Mouse (Mus musculus) liver, embryonic 15.5 days (tissue): ENCODE results near the gene Vwa3b. TPM values are rescaled to one million over a fixed set of nuclear protein-coding genes. Genes with fewer than 3 reads are reported as not detected.

Source experiments
- ATAC-seq: fragments of 200-750 bp; cut with Nextera tagmentation; 2 replicates; pipeline ENCODE4 v1.8.0; 2017; ENCODE audit warnings: moderate number of reproducible peaks, mild to moderate bottlenecking, moderate library complexity; ENCODE audit not compliant: insufficient read depth
- H3K27ac ChIP-seq: fragments of 300-500 bp; sonication (generic); replicated peaks from 2 replicates; pipeline ENCODE4 v1.5.1; 2015; ENCODE audit warnings: mild to moderate bottlenecking, inconsistent platforms
- H3K27me3 ChIP-seq: fragments of 300-500 bp; sonication (generic); 2 replicates; pipeline ENCODE4 v1.6.1; 2015; ENCODE audit warnings: mild to moderate bottlenecking, inconsistent platforms
- H3K36me3 ChIP-seq: fragments of 300-500 bp; sonication (generic); replicated peaks from 2 replicates; pipeline ENCODE4 v1.6.1; 2015; ENCODE audit warnings: moderate library complexity, mild to moderate bottlenecking, inconsistent platforms
- H3K4me1 ChIP-seq: fragments of 300-500 bp; sonication (generic); replicated peaks from 2 replicates; pipeline ENCODE4 v1.6.1; 2015; ENCODE audit warnings: inconsistent platforms
- H3K4me2 ChIP-seq: fragments of 300-500 bp; sonication (generic); 2 replicates; pipeline ENCODE4 v1.6.1; 2015; ENCODE audit warnings: moderate library complexity, mild to moderate bottlenecking, inconsistent platforms
- H3K4me3 ChIP-seq: fragments of 300-500 bp; sonication (generic); replicated peaks from 2 replicates; pipeline ENCODE4 v1.5.1; 2015; ENCODE audit warnings: mild to moderate bottlenecking, inconsistent platforms
- H3K9ac ChIP-seq: fragments of 300-500 bp; sonication (generic); 2 replicates; pipeline ENCODE4 v1.6.1; 2015; ENCODE audit warnings: moderate library complexity, mild to moderate bottlenecking, inconsistent platforms
- H3K9me3 ChIP-seq: fragments of 300-500 bp; sonication (generic); replicated peaks from 2 replicates; pipeline ENCODE4 v1.6.1; 2016; ENCODE audit warnings: inconsistent platforms
- WGBS: fragments of 180-500 bp; shearing (Covaris S2); methylation state at CpG from one replicate; pipeline ENCODE4 v1.1.7; 2015; ENCODE audit warnings: mixed read lengths; ENCODE audit not compliant: insufficient replicate concordance; 5-methylcytosine and 5-hydroxymethylcytosine counted together
- polyA plus RNA-seq: library from polyadenylated mRNA; unstranded; fragments of >200 nt; fragmentation: Nextera tagmentation; extraction: Ambion mirVana; gene quantifications from 2 replicates; pipeline ENCODE4 v1.2.1, GENCODE M21; 2015

Vwa3b gene
- polyA plus RNA-seq, result not detected in 2 replicates

DNA sequence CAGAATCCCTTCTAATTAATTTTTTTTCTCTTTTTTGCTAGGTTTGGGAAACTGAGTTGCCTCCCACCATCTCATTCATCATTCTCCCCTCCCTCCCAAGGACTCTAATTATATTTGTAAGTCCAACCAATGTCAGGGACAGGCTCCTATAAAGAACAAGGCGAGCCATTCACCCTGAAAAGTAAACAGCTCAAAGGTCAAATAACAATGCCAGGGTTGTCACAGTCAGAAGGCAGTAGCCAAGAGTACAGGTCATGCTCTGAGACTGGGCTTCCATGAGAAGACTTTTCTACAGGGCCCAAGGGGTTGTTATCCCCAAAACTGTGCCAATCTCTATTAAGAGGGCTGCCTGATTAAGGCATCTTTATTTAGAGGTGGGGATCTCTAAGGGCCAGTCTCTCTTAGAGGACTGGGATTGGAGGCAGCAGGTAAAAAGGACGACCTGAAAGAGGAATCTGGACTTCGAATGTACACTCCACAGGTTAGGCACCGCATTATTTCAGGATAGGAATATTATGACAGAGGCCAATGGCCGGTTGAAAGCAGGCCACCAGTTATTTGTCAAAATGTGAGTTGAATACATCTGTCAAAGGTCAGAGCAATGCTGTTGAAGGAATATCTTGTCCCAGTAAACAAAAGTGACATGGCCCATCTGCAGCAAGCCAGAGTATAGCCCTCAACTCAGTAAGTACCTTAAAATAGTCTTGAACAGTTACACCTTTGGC lies at the start of gene Vwa3b:
TSS of gene Vwa3b (plus strand) at position 635 of the 725 bp plus-strand sequence.
- Histone ChIP-seq H3K27me3 (peaks cover 46% of the 10 kb centered on the region), H3K27ac (no peak within 1 kb of the TSS), H3K9ac (no peak within 1 kb of the TSS), H3K4me3 (no peak within 1 kb of the TSS), H3K36me3 (no peaks in the 10 kb centered on the region), H3K4me2 (no peak within 1 kb of the TSS), H3K9me3 (no peaks in the 10 kb centered on the region), H3K4me1 (peaks cover 6% of the 10 kb centered on the region; the same call in 1 of the 2 replicates)
- peak; percentile 44; the same call in 1 of the 2 replicates for ATAC-seq
- 47% methylated on average over 5 of the region's 5 CpGs for WGBS

DNA sequence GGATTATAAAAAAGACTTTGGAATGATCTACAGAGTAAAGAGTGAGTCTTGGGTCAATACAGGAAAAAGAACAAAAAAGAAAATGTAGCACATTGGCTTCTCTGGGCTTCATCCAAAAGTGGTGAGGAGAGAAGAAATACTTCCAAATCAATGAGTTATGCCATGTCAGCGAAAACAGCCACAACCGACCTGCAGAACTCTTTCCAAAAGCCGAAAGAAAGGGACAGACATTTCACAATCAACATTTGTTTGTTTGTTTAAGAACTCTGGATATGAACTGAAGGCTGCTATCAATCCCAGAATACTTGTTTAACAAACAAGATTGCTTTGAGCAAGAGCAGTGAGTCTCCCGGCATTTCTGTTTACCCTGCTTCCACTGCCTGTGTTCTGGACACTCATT lies 49.6 kb upstream of the Vwa3b start:
- H3K27me3 ChIP-seq, result no peaks in the 10 kb centered on the region
- H3K27ac ChIP-seq, result no peak overlapping the region
- ATAC-seq, result no peak
- no peak overlapping the region for H3K9ac ChIP-seq
- H3K4me3 ChIP-seq, result no peak overlapping the region
- no peaks in the 10 kb centered on the region for H3K36me3 ChIP-seq
- 64% methylated on average over 4 of the region's 4 CpGs for WGBS
- H3K9me3 ChIP-seq, result no peaks in the 10 kb centered on the region
- H3K4me1 ChIP-seq, result no peaks in the 10 kb centered on the region
- no peak overlapping the region for H3K4me2 ChIP-seq

DNA sequence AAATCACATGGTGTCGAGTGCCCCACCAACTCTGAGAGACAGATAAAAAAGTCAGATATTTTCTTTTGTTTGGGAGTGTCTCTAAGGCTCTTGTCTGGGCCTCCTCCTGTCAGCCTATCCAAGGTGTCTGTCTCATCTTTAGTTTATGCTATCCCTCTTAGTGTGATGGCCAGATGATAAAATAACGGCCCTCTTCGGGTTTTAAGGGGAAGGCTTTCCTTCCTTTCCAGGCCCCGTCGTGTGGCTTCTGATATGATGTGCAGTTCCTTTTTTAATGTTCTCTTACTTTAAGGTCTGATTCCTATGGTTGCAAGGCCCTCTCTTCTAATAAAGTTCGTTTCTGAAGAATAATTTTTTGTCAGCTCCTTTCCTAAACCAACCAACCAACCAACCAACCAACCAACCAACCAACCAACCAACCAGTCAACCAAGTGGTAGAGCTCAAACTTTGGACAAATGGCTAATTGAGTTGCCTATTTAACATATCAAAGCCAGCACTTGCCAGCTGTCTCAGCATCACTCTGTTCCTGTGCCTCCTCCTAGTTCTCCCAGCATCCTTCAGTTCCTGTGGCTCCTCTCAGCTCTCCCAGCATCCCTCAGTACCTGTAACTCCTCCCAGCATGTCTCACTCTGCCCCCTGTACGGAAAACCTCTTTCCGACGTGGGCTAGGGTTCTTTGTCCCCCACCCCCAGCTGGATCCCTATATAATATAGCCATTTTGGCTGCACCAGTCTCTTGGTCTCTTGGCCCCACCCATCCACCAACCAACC lies 44.0 kb upstream of the Vwa3b start:
- H3K27me3 ChIP-seq, result peaks cover 14% of the 10 kb centered on the region
- 35% methylated on average over 9 of the region's 9 CpGs for WGBS
- H3K9ac ChIP-seq, result no peak overlapping the region
- no peak for ATAC-seq
- H3K4me2 ChIP-seq, result no peak overlapping the region
- H3K36me3 ChIP-seq, result no peaks in the 10 kb centered on the region
- H3K9me3 ChIP-seq, result no peaks in the 10 kb centered on the region
- H3K4me3 ChIP-seq, result no peak overlapping the region
- no peaks in the 10 kb centered on the region for H3K4me1 ChIP-seq
- no peak overlapping the region for H3K27ac ChIP-seq

DNA sequence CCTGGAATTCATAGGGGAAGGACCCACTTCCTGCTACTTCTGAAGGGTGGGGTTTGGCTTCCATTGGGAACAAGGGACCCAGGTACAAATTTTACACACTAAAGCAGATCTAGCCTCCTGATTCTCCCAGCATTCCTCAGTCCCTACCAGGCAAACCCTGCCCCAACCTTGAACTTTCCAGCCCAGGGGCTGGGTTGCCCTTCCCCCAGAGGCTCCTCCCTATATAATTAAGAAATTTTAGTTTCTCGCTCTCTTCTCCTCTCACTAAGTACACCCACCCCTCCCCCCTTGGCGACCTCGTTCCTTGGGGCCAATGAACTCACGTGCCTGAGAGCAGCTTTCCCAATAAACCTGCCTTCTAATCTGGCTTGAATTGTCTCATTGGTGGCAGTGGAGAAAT lies 42.6 kb upstream of the Vwa3b start:
- Histone ChIP-seq H3K9ac (no peak overlapping the region), H3K4me1 (no peaks in the 10 kb centered on the region), H3K27ac (no peak overlapping the region), H3K27me3 (peaks cover 14% of the 10 kb centered on the region), H3K4me3 (no peak overlapping the region), H3K36me3 (no peaks in the 10 kb centered on the region), H3K9me3 (no peaks in the 10 kb centered on the region), H3K4me2 (no peak overlapping the region)
- WGBS, result 48% methylated on average over 4 of the region's 4 CpGs
- no peak for ATAC-seq

DNA sequence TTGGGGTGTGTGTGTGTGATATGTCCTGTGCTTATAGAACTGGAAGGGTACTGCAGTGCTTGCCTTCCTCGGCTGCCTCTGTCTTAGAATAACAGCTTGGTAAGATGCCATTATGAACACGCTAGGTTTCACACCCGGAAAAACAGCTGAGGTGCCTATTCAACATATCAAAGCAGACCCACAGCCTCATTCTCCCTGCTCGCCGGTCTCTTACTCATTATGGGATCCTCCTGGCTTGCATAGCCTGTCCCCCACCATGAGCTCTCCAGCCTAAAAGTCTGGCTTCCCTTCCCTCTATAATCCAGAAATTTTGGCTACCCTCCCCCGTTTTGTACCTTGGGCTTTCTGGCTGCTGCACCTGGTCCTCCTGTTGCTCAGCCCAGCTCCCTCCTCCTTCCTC lies 42.0 kb upstream of the Vwa3b start:
- Histone ChIP-seq H3K4me2 (no peak overlapping the region), H3K27me3 (peaks cover 14% of the 10 kb centered on the region), H3K27ac (no peak overlapping the region), H3K36me3 (no peaks in the 10 kb centered on the region), H3K9ac (no peak overlapping the region), H3K4me1 (no peaks in the 10 kb centered on the region), H3K4me3 (no peak overlapping the region), H3K9me3 (no peaks in the 10 kb centered on the region)
- WGBS, result 41% methylated on average over 6 of the region's 6 CpGs
- ATAC-seq, result no peak

DNA sequence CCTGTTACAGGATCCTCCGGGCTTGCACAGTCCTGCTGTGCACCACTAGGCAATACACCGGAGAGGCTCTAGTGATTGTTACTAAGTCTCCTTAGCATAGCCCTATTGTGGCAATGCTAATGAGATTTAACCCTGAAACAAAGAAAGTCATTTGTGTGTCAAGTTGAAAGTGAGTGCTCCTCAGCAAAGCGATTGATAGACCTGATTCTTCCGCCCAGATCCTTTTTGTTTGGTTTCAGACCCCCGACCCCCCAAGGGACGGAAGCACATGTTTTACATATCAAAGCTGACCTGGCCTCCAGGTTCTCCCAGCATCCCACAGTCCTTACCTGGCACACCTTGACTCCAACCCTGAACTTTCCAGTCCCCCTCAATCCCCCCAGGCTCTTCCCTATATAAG lies 40.5 kb upstream of the Vwa3b start:
- Histone ChIP-seq H3K9me3 (no peaks in the 10 kb centered on the region), H3K4me1 (no peaks in the 10 kb centered on the region), H3K36me3 (no peaks in the 10 kb centered on the region), H3K27ac (no peak overlapping the region), H3K9ac (no peak overlapping the region), H3K4me2 (no peak overlapping the region), H3K4me3 (no peak overlapping the region), H3K27me3 (peaks cover 14% of the 10 kb centered on the region)
- ATAC-seq, result no peak
- 62% methylated on average over 6 of the region's 6 CpGs for WGBS

DNA sequence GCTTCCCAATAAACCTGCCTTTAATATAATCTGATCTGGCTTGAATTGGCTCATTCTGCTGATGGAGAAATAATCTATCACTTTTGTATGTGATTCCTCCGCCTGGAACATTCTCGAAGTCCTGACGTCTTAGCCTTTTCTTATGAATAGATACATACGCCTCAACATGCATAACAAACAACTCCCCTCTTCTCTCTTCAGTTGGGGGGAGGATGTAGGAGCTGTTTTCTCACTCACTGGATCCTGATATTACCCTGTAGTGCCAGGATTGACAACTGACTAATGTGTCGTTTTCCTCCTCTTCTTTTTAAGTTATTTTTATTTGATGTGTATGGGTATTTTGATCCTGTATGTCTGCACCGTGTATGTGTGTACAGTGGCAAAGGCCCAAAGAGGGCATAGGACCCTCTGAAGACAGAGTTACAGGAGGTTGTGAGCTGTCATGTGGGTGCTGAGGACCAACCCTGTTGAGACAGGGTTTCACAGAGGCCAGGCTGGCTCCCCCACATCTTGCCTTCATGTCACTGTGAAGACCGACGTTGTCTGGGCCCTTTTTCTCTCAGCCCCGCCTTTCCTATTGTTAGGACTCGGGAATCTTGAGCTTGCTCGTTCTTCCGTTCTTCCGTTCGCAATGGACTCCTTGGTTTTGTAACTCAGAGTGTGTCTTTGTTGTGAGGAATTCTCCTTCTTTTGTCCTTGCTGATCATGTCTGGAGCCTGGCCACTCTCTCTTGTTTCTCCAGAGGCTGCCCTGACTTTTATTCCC lies 39.8 kb upstream of the Vwa3b start:
- no peak overlapping the region for H3K27ac ChIP-seq
- H3K4me1 ChIP-seq, result no peaks in the 10 kb centered on the region
- H3K4me3 ChIP-seq, result no peak overlapping the region
- no peaks in the 10 kb centered on the region for H3K36me3 ChIP-seq
- no peak overlapping the region for H3K9ac ChIP-seq
- H3K4me2 ChIP-seq, result no peak overlapping the region
- no peaks in the 10 kb centered on the region for H3K9me3 ChIP-seq
- peaks cover 14% of the 10 kb centered on the region for H3K27me3 ChIP-seq
- ATAC-seq, result no peak
- WGBS, result 67% methylated on average over 14 of the region's 14 CpGs

DNA sequence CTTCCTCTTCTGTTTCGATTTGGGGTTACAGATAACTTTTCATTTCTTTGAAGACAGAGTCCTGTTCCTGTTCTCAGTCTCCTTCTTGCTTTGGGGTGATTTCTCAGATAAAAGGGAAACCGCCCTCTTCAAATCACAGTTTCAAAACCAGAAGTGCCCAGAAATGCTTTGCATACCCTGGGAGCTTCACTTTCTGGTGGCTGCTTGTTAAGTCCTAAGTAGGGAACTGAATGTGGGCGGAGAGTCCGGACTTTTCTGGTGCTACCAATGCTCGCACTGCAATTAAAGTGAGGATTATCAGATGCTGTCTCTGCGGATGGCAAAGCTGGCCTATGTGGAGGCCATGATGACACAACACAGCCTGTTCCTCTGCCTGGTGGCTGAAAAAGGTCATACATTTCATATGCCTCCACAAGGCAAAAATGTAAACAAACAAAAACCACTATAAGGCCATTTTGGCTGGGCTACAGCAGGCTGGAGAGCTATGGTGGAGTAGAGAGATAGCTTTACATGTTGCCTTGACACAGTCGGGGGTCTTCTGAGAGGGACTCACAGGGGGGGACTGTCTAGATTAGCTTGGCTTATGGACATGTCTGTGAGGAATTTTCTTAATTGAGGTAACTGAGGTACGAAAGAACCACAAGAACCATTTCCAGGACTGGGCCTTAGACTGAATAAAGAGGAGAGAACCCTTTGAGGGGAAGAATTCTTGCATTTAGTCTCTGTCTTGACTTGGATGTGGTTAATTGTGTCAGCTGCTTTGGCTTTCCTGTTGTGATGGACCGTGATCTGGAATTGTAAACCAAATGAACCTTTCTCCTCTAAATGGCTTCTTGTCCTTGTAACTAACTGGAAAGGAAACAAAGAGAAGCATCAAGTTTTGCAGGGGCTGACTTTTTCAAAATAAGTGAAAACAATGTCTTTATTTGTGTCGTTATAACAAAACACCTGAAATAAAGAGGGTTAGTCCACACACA lies 38.9 kb upstream of the Vwa3b start:
- no peak overlapping the region for H3K27ac ChIP-seq
- H3K4me1 ChIP-seq, result no peaks in the 10 kb centered on the region
- H3K27me3 ChIP-seq, result peaks cover 14% of the 10 kb centered on the region
- no peaks in the 10 kb centered on the region for H3K9me3 ChIP-seq
- no peak overlapping the region for H3K4me2 ChIP-seq
- 58% methylated on average over 10 of the region's 10 CpGs for WGBS
- ATAC-seq, result no peak
- H3K4me3 ChIP-seq, result no peak overlapping the region
- H3K36me3 ChIP-seq, result no peaks in the 10 kb centered on the region
- H3K9ac ChIP-seq, result no peak overlapping the region

DNA sequence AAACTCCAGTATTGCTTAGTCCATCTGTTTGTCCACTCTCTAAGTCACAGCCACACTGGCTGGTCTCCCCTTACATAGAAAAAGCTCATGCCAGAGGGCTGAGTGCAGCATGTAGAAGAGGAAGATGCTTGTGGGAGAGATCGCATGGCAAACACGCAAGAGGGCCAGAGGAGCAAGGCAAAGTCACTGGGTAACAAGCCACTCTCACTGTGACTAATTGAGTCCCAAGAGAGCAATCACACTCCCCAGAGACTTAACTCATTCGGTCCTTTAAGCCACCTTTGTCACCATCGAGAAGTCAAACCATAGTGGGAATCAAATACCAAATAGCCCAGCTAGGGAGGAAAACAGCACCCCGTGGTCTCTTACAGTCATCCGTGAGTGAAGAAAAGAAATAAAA lies 38.2 kb upstream of the Vwa3b start:
- Histone ChIP-seq H3K4me3 (no peak overlapping the region), H3K4me1 (no peaks in the 10 kb centered on the region), H3K27me3 (peaks cover 14% of the 10 kb centered on the region), H3K9me3 (no peaks in the 10 kb centered on the region), H3K27ac (no peak overlapping the region), H3K36me3 (no peaks in the 10 kb centered on the region), H3K4me2 (no peak overlapping the region), H3K9ac (no peak overlapping the region)
- no peak for ATAC-seq
- WGBS, result 64% methylated on average over 6 of the region's 6 CpGs

DNA sequence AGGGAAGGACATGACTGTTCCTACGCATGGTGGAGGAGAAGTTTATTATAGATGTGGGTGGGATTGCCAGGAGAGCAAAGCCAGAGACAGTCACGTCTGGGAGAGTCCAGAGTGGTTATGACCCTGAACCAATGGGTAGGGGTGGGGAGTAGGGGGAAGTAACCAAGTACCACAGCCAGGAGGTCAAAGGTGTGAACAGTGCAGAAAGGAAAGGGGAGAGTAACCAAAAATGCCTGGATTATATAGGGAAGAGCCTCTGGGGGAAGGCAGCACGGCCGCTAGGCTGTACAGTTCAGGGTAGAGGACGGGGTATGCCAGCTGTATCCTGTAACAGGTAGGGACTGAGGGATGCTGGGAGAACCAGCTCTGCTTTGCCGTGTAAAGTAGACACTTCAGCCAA lies 37.8 kb upstream of the Vwa3b start:
- H3K9ac ChIP-seq, result no peak overlapping the region
- no peak overlapping the region for H3K4me2 ChIP-seq
- no peaks in the 10 kb centered on the region for H3K9me3 ChIP-seq
- no peaks in the 10 kb centered on the region for H3K4me1 ChIP-seq
- peaks cover 14% of the 10 kb centered on the region for H3K27me3 ChIP-seq
- H3K36me3 ChIP-seq, result no peaks in the 10 kb centered on the region
- no peak overlapping the region for H3K4me3 ChIP-seq
- WGBS, result 57% methylated on average over 6 of the region's 6 CpGs
- no peak for ATAC-seq
- no peak overlapping the region for H3K27ac ChIP-seq
